Mouse (Mus musculus) intestine, embryonic 15.5 days (tissue): ENCODE measurements around the gene Lix1l. TPM values are rescaled to one million over a fixed set of nuclear protein-coding genes. Genes with fewer than 3 reads are reported as not detected.

Experiments used
- ATAC-seq: fragments of 200-750 bp; cut with Nextera tagmentation; 2 replicates; pipeline ENCODE4 v1.8.0; 2017; ENCODE audit warnings: moderate TSS enrichment, moderate library complexity
- H3K27ac ChIP-seq: fragments of 300-500 bp; sonication (generic); 2 replicates; pipeline ENCODE4 v1.5.1; 2015; ENCODE audit warnings: mild to moderate bottlenecking, inconsistent platforms
- H3K27me3 ChIP-seq: fragments of 300-500 bp; sonication (generic); replicated peaks from 2 replicates; pipeline ENCODE4 v1.6.1; 2015; ENCODE audit warnings: inconsistent platforms
- H3K36me3 ChIP-seq: fragments of 300-500 bp; sonication (generic); 2 replicates; pipeline ENCODE4 v1.6.1; 2015; ENCODE audit warnings: inconsistent platforms
- H3K4me1 ChIP-seq: fragments of 300-500 bp; sonication (generic); replicated peaks from 2 replicates; pipeline ENCODE4 v1.6.1; 2015; ENCODE audit warnings: inconsistent platforms
- H3K4me2 ChIP-seq: fragments of 300-500 bp; sonication (generic); replicated peaks from 2 replicates; pipeline ENCODE4 v1.6.1; 2015; ENCODE audit warnings: mild to moderate bottlenecking, inconsistent platforms
- H3K4me3 ChIP-seq: fragments of 300-500 bp; sonication (generic); replicated peaks from 2 replicates; pipeline ENCODE4 v1.5.1; 2015; ENCODE audit warnings: inconsistent platforms
- H3K9ac ChIP-seq: fragments of 300-500 bp; sonication (generic); 2 replicates; pipeline ENCODE4 v1.6.1; 2015; ENCODE audit warnings: inconsistent platforms
- H3K9me3 ChIP-seq: fragments of 300-500 bp; sonication (generic); 2 replicates; pipeline ENCODE4 v1.6.1; 2016; ENCODE audit warnings: inconsistent platforms
- WGBS: fragments of 180-500 bp; shearing (Covaris S2); methylation state at CpG from one replicate; pipeline ENCODE4 v1.1.7; 2015; 5-methylcytosine and 5-hydroxymethylcytosine counted together
- polyA plus RNA-seq: library from polyadenylated mRNA; unstranded; fragments of >200 nt; fragmentation: Nextera tagmentation; extraction: Ambion mirVana; gene quantifications from 2 replicates; pipeline ENCODE4 v1.2.1, GENCODE M21; 2015

Lix1l gene
- polyA plus RNA-seq, 1 experiment from 2014 or later: 5.7 TPM

DNA sequence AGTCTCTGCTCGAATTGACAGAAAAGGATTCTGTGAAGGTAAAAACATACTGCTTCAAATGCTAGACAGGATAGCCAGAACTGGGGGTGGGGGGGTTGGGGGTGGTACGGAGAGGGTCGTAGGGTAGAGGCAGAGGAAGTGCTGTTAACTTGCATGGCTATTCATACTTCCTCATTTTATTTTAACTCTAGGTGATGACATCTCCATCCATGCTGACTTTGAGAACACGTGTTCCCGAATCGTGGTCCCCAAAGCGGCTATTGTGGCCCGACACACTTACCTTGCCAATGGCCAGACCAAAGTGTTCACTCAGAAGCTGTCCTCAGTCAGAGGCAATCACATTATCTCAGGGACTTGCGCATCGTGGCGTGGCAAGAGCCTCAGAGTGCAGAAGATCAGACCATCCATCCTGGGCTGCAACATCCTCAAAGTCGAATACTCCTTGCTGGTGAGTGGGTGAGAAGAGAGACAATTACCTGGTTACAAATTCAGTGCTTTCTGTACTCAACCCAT, 41.5 kb upstream of the Lix1l start:
- ATAC-seq: no peak

DNA sequence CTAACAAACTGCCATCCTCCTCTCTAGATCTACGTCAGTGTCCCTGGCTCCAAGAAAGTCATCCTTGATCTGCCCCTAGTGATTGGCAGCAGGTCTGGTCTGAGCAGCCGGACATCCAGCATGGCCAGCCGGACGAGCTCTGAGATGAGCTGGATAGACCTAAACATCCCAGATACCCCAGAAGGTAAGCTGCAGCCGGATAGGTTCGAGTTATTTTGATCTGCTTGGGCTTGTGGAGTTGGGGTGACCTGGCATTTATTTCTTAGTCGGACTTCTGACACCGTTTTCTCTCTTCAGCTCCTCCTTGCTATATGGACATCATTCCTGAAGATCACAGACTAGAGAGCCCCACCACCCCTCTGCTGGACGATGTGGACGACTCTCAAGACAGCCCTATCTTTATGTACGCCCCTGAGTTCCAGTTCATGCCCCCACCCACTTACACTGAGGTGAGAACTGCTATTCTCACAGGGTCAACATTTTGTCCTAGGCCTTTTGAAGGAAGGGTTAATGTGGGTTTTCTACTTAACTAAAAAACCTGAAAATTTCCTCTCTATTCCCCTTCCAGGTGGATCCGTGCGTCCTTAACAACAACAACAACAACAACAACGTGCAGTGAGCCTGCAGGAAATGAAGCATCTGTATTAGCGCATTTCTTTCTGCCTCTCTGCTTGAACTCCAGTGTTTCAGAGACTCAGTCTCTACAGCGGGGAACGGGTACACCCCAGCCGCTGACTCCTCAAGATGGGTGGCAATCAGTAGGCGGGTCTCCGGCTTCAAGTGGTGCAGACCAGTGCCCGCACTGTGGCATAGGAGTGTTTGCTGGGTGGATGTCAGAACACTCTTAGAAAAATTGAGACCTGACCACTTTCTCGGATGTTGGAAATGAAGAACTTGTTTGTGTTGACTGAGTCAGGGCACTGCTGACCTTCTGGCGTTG, 40.8 kb upstream of the Lix1l start:
- peaks cover 46% of the 10 kb centered on the region for H3K4me1 ChIP-seq
- 59% methylated on average over 23 of the region's 23 CpGs for WGBS

More for the DNA sequence above, 41.5 kb upstream of the Lix1l start:
- peak overlapping the region; percentile 76 for H3K9ac ChIP-seq
- WGBS: 49% methylated on average over 12 of the region's 12 CpGs
- no peaks in the 10 kb centered on the region for H3K27me3 ChIP-seq
- peak overlapping the region; percentile 34; the same call in 1 of the 2 replicates for H3K27ac ChIP-seq
- H3K4me1 ChIP-seq: peaks cover 48% of the 10 kb centered on the region
- H3K4me3 ChIP-seq: peak overlapping the region; percentile 62
- H3K36me3 ChIP-seq: peaks cover 9% of the 10 kb centered on the region; the same call in 1 of the 2 replicates
- H3K4me2 ChIP-seq: peak overlapping the region; percentile 71
- H3K9me3 ChIP-seq: no peaks in the 10 kb centered on the region

DNA sequence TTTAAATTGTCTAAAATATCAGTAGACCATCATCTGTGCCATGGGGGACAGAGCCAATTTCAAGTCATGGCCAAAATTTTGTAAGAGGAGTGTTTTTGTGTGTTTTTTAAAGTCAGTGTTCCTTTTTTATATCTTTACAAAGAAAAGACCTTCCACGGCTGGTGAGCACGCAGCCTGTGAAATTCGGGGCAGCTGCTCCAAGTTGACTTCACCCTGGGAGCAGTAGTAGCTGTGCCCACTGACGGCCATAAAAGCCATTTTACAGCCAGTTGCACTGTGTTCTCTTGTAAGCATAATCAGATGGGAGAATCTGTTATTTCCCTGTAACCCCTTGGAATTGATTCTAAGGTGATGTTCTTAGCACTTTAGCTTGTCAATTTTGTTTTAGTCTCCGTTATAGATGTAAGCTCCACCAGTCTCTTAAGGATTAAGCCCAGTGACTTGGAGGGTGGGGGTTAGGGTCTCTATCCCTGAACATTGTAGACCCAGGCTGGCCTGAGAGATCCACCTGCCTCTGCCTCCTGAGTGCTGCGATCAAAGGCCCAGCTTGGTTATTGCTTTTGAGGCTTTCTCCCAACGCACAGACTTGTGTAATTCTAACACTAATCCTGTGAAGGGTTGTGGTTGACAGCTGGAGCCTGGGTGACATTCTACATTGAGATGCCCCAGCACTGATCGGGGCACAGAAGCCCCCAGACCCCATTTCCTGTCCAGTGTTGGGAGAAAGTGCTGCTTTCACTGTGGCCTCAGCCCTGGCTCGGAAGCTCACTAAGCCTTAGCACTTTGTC, 39.9 kb upstream of the Lix1l start:
- Histone ChIP-seq H3K9ac (peak overlapping the region; percentile 76), H3K36me3 (peaks cover 9% of the 10 kb centered on the region; the same call in 1 of the 2 replicates), H3K27me3 (no peaks in the 10 kb centered on the region), H3K4me1 (peaks cover 39% of the 10 kb centered on the region), H3K9me3 (no peaks in the 10 kb centered on the region), H3K4me2 (peak overlapping the region; percentile 71), H3K4me3 (peak overlapping the region; percentile 62), H3K27ac (peak overlapping the region; percentile 46; the same call in 1 of the 2 replicates)
- ATAC-seq: no peak
- WGBS: 70% methylated on average over 9 of the region's 9 CpGs

More for the DNA sequence above, 40.8 kb upstream of the Lix1l start:
- H3K4me2 ChIP-seq: peak overlapping the region; percentile 71
- H3K4me3 ChIP-seq: peak overlapping the region; percentile 62
- H3K27ac ChIP-seq: peak overlapping the region; percentile 46; the same call in 1 of the 2 replicates
- no peaks in the 10 kb centered on the region for H3K27me3 ChIP-seq
- no peaks in the 10 kb centered on the region for H3K9me3 ChIP-seq
- H3K36me3 ChIP-seq: peaks cover 9% of the 10 kb centered on the region; the same call in 1 of the 2 replicates
- no peak for ATAC-seq
- H3K9ac ChIP-seq: peak overlapping the region; percentile 76

DNA sequence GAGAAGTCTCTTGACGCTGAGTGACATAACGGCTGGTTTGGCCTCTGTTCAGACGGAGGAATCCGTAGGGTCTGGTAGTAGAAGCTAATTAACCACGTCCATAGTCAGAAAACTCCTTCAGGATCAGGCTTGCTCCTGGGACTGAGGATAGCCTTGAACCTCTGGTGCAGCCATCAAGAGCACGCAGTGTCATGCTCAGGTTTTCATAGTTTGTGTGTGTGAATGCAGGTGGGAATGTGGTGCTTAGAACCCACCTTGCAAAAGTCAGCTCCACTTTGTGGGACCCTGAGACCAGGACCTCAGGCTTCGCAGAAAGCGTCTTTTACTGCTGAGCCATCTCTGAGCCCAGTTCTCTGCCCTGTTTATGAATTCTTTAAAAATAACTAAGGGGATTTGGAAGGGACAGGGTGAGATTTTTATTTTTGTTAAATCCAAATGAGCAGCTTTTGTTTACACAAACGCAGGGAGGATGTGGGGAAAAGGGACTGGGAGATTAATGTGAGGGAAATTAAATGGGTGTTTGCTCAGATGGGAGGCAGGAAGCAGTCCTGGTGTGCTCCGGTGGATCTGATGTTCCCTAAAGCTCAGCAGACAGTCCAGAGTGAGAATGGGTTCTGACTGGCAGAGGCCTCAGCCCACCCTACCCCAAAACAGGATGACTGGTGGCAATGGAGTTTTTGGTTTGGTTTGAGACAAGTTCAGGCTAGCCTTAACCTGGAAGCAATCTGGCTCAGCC, 38.8 kb upstream of the Lix1l start:
- no peak for ATAC-seq
- no peak overlapping the region for H3K4me3 ChIP-seq
- no peaks in the 10 kb centered on the region for H3K9me3 ChIP-seq
- no peak overlapping the region for H3K9ac ChIP-seq
- peak overlapping the region; percentile 38 for H3K4me2 ChIP-seq
- WGBS: 36% methylated on average over 10 of the region's 10 CpGs
- H3K27me3 ChIP-seq: no peaks in the 10 kb centered on the region
- H3K4me1 ChIP-seq: peaks cover 40% of the 10 kb centered on the region
- peaks cover 9% of the 10 kb centered on the region; the same call in 1 of the 2 replicates for H3K36me3 ChIP-seq
- H3K27ac ChIP-seq: peak overlapping the region; percentile 74

DNA sequence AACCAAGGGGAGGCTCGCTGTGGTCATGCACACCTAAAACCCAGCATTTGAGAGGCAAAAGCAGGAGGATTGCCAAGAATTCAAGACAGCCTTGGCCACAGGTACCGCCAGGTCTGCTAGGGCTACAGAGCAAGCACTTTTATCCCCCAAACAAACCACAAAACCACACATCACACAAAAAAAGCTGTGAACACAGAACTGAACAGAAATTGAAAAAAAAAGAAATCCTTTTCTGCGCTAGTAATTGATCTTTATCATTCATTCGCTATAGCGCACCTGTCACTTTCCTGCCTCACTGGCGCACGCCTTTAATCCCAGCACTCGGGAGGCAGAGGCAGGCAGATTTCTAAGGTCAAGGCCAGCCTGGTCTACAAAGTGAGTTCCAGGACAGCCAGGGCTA, 37.7 kb upstream of the Lix1l start:
- Histone ChIP-seq H3K4me3 (no peak overlapping the region), H3K9ac (no peak overlapping the region), H3K4me1 (peaks cover 40% of the 10 kb centered on the region), H3K4me2 (no peak overlapping the region), H3K27ac (peak overlapping the region; percentile 29; the same call in 1 of the 2 replicates), H3K9me3 (no peaks in the 10 kb centered on the region), H3K36me3 (peaks cover 9% of the 10 kb centered on the region; the same call in 1 of the 2 replicates), H3K27me3 (no peaks in the 10 kb centered on the region)
- ATAC-seq: no peak
- WGBS: 90% methylated on average over 8 of the region's 8 CpGs

DNA sequence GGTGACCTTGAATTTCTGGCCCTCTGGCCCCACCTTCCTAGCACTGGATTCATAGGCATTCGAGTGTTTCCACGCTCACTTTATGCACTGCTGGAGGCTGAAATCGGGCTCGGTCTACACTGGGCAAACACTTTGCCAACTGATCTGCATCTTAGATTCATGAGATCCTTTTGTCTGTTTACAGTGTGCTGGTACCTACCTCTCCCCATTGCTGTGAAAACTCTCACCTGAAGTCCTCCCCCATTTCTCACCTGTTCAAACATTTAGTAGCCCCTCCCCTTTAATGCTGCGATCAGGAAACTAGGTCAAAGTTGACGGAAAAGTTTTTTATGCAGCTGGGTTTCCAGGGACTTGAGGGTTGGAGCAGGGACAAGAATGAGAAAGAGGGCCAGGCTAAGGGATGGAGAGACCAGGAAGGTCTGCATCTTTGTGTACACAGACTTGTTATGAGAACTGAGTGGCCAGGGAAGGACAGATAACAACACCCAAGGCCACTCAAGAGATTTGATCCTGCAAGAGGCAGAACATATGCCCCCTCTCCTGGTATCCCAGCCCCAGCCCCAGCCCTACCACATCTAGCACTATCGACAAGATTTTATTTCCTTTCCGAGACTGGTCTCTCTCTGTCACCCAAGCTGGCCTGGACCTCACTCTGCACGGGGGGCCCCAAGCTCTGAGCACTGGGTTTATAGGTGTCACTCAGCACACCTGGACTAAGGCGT, 36.9 kb upstream of the Lix1l start:
- peak overlapping the region; percentile 27 for H3K4me2 ChIP-seq
- no peaks in the 10 kb centered on the region for H3K27me3 ChIP-seq
- H3K36me3 ChIP-seq: peaks cover 9% of the 10 kb centered on the region; the same call in 1 of the 2 replicates
- H3K27ac ChIP-seq: peak overlapping the region; percentile 81
- peaks cover 40% of the 10 kb centered on the region for H3K4me1 ChIP-seq
- no peak overlapping the region for H3K9ac ChIP-seq
- ATAC-seq: peak; percentile 52
- WGBS: 39% methylated on average over 10 of the region's 10 CpGs
- H3K9me3 ChIP-seq: no peaks in the 10 kb centered on the region
- H3K4me3 ChIP-seq: no peak overlapping the region

DNA sequence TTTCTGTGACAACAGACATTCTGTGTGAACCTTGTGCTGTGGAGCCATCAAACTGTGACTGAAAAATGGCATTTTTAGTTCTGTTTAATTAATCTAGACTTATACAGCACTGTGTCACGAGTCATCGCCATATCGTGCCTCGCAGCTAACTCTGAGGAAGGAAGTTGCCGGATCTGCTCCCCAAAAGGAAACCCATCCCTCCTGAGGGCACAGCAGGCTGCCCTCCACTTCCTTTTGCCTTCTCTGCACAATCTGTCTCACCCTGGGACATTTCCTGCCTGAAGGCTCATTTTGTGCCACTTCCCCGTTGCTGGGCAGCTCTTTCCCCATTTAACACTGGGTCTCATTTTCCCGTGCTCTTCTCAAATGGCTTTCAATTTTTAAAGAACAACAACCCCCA, 36.3 kb upstream of the Lix1l start:
- H3K4me1 ChIP-seq: peaks cover 38% of the 10 kb centered on the region
- H3K9ac ChIP-seq: no peak overlapping the region
- no peaks in the 10 kb centered on the region for H3K27me3 ChIP-seq
- H3K4me3 ChIP-seq: no peak overlapping the region
- H3K9me3 ChIP-seq: no peaks in the 10 kb centered on the region
- H3K4me2 ChIP-seq: peak overlapping the region; percentile 27
- ATAC-seq: no peak; the same call in none of the 2 replicates
- 43% methylated on average over 7 of the region's 7 CpGs for WGBS
- peaks cover 9% of the 10 kb centered on the region; the same call in 1 of the 2 replicates for H3K36me3 ChIP-seq
- peak overlapping the region; percentile 81 for H3K27ac ChIP-seq

DNA sequence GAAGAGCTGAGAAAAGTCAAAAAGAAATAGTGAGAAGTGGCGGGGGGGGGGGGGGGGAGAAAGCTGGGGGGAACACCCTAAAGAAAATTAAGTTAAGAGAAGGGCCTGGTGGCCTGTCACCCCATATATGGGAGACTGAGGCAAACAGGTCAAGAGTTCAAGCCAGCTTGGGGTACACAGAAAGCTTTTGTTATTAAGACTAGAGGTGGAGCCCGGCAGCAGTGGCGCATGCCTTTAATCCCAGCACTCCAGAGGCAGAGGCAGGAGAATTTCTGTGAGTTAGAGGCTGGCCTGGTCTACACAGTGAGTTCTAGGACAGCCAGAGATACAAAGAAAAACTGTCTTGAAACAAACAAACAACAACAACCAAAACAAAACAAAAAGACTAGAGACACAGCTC, 35.8 kb upstream of the Lix1l start:
- Histone ChIP-seq H3K4me3 (no peak overlapping the region), H3K4me1 (peaks cover 33% of the 10 kb centered on the region), H3K27ac (peak overlapping the region; percentile 81; the same call in 1 of the 2 replicates), H3K36me3 (peaks cover 9% of the 10 kb centered on the region; the same call in 1 of the 2 replicates), H3K9me3 (no peaks in the 10 kb centered on the region), H3K9ac (no peak overlapping the region), H3K27me3 (no peaks in the 10 kb centered on the region), H3K4me2 (no peak overlapping the region)
- no peak for ATAC-seq
- WGBS: 84% methylated on average over 2 of the region's 3 CpGs

DNA sequence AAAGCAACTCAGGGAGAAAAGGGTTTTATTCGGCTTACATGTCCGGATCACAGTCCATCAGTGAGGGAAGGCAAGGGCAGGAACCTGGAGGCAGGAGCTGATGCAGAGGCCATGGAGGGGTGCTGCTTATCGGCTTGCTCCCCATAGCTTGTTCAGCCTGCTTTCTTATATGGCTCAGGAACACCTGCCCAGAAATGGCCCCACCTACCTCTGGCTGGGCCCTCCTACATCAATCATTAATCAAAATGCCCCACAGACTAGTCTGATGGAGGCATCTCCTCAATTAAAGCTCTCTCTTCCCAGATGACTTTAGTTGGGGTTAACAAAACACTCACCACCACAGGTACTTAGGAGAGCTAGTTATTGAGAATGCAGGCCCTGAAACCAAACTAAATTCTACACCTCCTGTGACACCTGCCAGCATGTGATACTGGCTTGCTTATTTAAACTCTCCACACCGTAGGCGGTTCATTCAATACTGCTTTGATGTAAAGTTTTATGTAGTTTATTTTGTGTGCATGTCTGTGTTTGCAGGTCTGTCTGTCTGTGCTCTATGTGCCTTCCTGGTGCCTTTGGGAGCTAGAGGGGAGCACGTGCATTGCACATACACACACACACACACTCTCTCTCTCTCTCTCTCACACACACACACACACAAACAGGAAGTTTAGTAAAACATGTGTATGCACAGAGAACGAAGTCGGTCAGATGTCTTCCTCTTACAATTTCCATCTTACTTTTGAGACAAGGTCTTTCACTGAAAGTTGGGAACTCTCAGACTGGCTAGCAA, 34.1 kb upstream of the Lix1l start:
- no peak overlapping the region for H3K4me2 ChIP-seq
- H3K4me1 ChIP-seq: peaks cover 18% of the 10 kb centered on the region
- H3K36me3 ChIP-seq: no peaks in the 10 kb centered on the region
- no peak overlapping the region for H3K27ac ChIP-seq
- H3K27me3 ChIP-seq: no peaks in the 10 kb centered on the region
- no peaks in the 10 kb centered on the region for H3K9me3 ChIP-seq
- ATAC-seq: no peak
- H3K9ac ChIP-seq: no peak overlapping the region
- 73% methylated on average over 8 of the region's 8 CpGs for WGBS
- H3K4me3 ChIP-seq: no peak overlapping the region

DNA sequence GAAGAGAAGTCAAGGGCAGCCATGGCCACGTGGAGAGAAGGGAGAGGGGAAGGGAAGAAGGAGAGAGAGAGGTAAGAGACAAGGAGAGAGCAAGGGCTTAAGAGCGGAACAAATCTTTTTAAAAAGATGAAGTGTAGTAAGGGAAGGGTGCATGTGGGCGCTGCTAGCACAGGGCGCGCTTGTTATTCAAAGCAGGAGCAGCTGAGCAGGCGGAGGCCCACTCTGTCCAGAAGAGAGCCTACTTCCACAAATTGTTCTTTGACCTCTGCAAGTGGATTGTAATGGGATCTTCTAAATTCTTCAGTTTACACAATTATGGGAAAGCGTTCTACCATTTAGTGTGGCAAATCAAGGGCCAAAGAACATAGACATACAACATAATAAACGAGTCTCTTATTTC, 32.3 kb upstream of the Lix1l start:
- H3K27me3 ChIP-seq: no peaks in the 10 kb centered on the region
- no peak for ATAC-seq
- WGBS: 79% methylated on average over 8 of the region's 8 CpGs
- H3K4me3 ChIP-seq: no peak overlapping the region
- H3K4me2 ChIP-seq: no peak overlapping the region
- no peak overlapping the region for H3K27ac ChIP-seq
- no peaks in the 10 kb centered on the region for H3K9me3 ChIP-seq
- H3K36me3 ChIP-seq: no peaks in the 10 kb centered on the region
- no peak overlapping the region for H3K9ac ChIP-seq
- H3K4me1 ChIP-seq: peaks cover 15% of the 10 kb centered on the region
